Mouse (Mus musculus): ENCODE results near the gene Gm38431. TPM values are rescaled to one million over a fixed set of nuclear protein-coding genes. Genes with fewer than 3 reads are reported as not detected.

Gene Gm38431
- polyA plus RNA-seq, 1 experiment from 2014 or later: 0.91 TPM

DNA sequence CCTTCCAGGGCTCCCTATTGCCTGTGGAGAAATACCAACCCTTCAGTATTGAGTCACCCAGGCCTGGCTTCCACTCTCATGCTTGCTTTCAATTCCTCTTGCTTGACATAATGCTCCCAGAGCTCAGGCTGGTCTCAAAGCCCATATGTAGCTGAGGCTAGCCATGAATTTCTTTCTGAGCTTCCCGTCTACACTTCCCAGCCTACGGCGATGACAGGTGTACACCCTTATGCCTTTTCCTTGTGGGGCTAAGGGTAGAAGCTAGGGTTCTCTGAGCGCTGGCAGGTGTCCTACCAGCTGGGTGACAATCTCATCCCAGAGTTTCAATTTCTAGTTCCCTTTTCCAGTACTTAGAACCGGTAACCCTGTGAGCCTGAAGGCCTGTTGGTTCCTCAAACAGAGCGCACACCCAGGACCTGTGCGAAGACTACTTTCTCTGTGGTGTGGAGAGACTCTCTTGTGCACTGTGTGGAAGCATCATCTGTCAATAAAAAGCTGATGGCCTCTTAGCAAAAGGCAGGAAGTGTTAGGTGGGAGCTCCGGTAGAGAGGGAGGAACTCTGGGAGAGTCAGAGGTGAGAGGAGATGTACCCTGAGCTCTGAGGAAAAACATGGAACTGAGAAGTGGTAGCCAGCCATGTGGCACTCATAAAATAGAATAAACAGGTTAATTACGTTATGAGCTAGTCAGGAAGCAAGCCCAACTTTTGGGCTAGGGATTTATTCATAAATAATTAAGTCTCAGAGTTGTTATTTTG is 33.9 kb upstream of the Gm38431 start:
- 85% methylated on average over 9 of the region's 9 CpGs for WGBS
- 0 out of 2 replicates have a peak, but pooled peaks cover 3% of the 10 kb centered on the region for H3K4me1 ChIP-seq (replicated peaks; ENCODE audit: insufficient read depth, low read length)
- no peak for DNase-seq (ENCODE audit: low spot score)
- H3K27ac ChIP-seq: no peak overlapping the region
- H3K9me3 ChIP-seq (replicated peaks; ENCODE audit: low read length): no peaks in the 10 kb centered on the region
- no peak overlapping the region for H3K4me3 ChIP-seq (replicated peaks; ENCODE audit: low read depth, low read length)
- no peak for TF ChIP-seq CTCF (IDR thresholded peaks at IDR 0.05; ENCODE audit: low read depth)
- no peak overlapping the region for H3K4me2 ChIP-seq (ENCODE audit: low read length)
- H3K36me3 ChIP-seq (ENCODE audit: insufficient read depth, low read length): peaks cover 33% of the 10 kb centered on the region
- no peak overlapping the region for H3K9ac ChIP-seq (ENCODE audit: low read depth, low read length)
- no peaks in the 10 kb centered on the region for H3K27me3 ChIP-seq (ENCODE audit: insufficient read depth, low read length)
- ATAC-seq (replicated peaks; ENCODE audit: low FRiP score, low read depth): no peak

GRCm38 (mm10) chr9:21124837-21125236 is 33.0 kb upstream of the Gm38431 start:
- no peak overlapping the region for H3K27ac ChIP-seq
- H3K36me3 ChIP-seq (ENCODE audit: insufficient read depth, low read length): peaks cover 37% of the 10 kb centered on the region
- ATAC-seq (replicated peaks; ENCODE audit: low FRiP score, low read depth) (no peak), DNase-seq (ENCODE audit: low spot score) (no peak)
- no peaks in the 10 kb centered on the region for H3K9me3 ChIP-seq (replicated peaks; ENCODE audit: low read length)
- no peak overlapping the region for H3K4me3 ChIP-seq (replicated peaks; ENCODE audit: low read depth, low read length)
- H3K4me2 ChIP-seq (ENCODE audit: low read length): no peak overlapping the region
- no peak for TF ChIP-seq CTCF (IDR thresholded peaks at IDR 0.05; ENCODE audit: low read depth)
- no peak overlapping the region for H3K9ac ChIP-seq (ENCODE audit: low read depth, low read length)
- H3K27me3 ChIP-seq (ENCODE audit: insufficient read depth, low read length): no peaks in the 10 kb centered on the region
- no peaks in the 10 kb centered on the region for H3K4me1 ChIP-seq (replicated peaks; ENCODE audit: insufficient read depth, low read length)
- 80% methylated on average over 5 of the region's 5 CpGs for WGBS

GRCm38 (mm10) chr9:21121483-21121882 is 29.7 kb upstream of the Gm38431 start:
- Histone ChIP-seq H3K36me3 (ENCODE audit: insufficient read depth, low read length) (peaks cover 31% of the 10 kb centered on the region), H3K9me3 (replicated peaks; ENCODE audit: low read length) (no peaks in the 10 kb centered on the region), H3K27me3 (ENCODE audit: insufficient read depth, low read length) (no peaks in the 10 kb centered on the region), H3K9ac (ENCODE audit: low read depth, low read length) (no peak overlapping the region), H3K4me2 (ENCODE audit: low read length) (no peak overlapping the region), H3K4me1 (replicated peaks; ENCODE audit: insufficient read depth, low read length) (no peaks in the 10 kb centered on the region), H3K4me3 (replicated peaks; ENCODE audit: low read depth, low read length) (no peak overlapping the region), H3K27ac (no peak overlapping the region)
- no peak for TF ChIP-seq CTCF (IDR thresholded peaks at IDR 0.05; ENCODE audit: low read depth)
- WGBS: 95% methylated on average over 16 of the region's 16 CpGs
- ATAC-seq (replicated peaks; ENCODE audit: low FRiP score, low read depth) (no peak), DNase-seq (ENCODE audit: low spot score) (no peak)

- Histone ChIP-seq H3K27me3 (ENCODE audit: insufficient read depth, low read length) (no peaks in the 10 kb centered on the region), H3K4me1 (replicated peaks; ENCODE audit: insufficient read depth, low read length) (no peaks in the 10 kb centered on the region), H3K4me3 (replicated peaks; ENCODE audit: low read depth, low read length) (no peak overlapping the region), H3K27ac (no peak overlapping the region), H3K36me3 (ENCODE audit: insufficient read depth, low read length) (0 out of 2 replicates have a peak, but pooled peaks cover 15% of the 10 kb centered on the region), H3K9me3 (replicated peaks; ENCODE audit: low read length) (no peaks in the 10 kb centered on the region), H3K9ac (ENCODE audit: low read depth, low read length) (no peak overlapping the region), H3K4me2 (ENCODE audit: low read length) (no peak overlapping the region)
- TF ChIP-seq CTCF (IDR thresholded peaks at IDR 0.05; ENCODE audit: low read depth): no peak
- ATAC-seq (replicated peaks; ENCODE audit: low FRiP score, low read depth) (no peak), DNase-seq (ENCODE audit: low spot score) (no peak)
- 71% methylated on average over 6 of the region's 6 CpGs for WGBS
Observed at GRCm38 (mm10) chr9:21117073-21117472, 25.3 kb upstream of the Gm38431 start.

- WGBS: 93% methylated on average over 8 of the region's 8 CpGs
- Histone ChIP-seq H3K4me3 (replicated peaks; ENCODE audit: low read depth, low read length) (no peak overlapping the region), H3K4me1 (replicated peaks; ENCODE audit: insufficient read depth, low read length) (no peaks in the 10 kb centered on the region), H3K36me3 (ENCODE audit: insufficient read depth, low read length) (0 out of 2 replicates have a peak, but pooled peaks cover 1% of the 10 kb centered on the region), H3K27me3 (ENCODE audit: insufficient read depth, low read length) (no peaks in the 10 kb centered on the region), H3K9ac (ENCODE audit: low read depth, low read length) (no peak overlapping the region), H3K4me2 (ENCODE audit: low read length) (no peak overlapping the region), H3K27ac (no peak overlapping the region), H3K9me3 (replicated peaks; ENCODE audit: low read length) (no peaks in the 10 kb centered on the region)
- no peak for TF ChIP-seq CTCF (IDR thresholded peaks at IDR 0.05; ENCODE audit: low read depth)
- DNase-seq (ENCODE audit: low spot score): no peak
- ATAC-seq (replicated peaks; ENCODE audit: low FRiP score, low read depth): no peak
Observed at GRCm38 (mm10) chr9:21115105-21115504, 23.3 kb upstream of the Gm38431 start.

DNA sequence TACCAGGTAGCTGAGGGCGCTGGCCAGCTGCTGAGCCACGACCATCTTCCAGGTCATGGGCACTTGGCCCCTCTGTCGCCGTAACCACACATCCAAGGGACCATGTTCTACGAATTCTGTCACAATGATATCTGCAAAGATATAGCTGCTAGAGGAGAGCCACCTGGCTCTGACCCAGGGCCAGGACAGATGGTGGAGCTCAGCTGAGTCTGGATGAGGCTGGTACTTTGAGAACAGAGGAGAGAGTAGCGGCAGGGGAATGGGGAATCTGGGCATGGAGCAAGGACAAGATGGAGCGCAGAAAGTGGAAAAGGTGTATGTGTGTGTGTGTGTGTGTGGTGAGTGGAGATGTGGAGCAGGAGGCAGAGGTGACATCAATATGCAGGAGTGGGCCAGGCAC is 22.4 kb upstream of the Gm38431 start:
- TF ChIP-seq CTCF (IDR thresholded peaks at IDR 0.05; ENCODE audit: low read depth): no peak
- Histone ChIP-seq H3K27ac (no peak overlapping the region), H3K36me3 (ENCODE audit: insufficient read depth, low read length) (no peaks in the 10 kb centered on the region), H3K4me2 (ENCODE audit: low read length) (no peak overlapping the region), H3K4me1 (replicated peaks; ENCODE audit: insufficient read depth, low read length) (no peaks in the 10 kb centered on the region), H3K27me3 (ENCODE audit: insufficient read depth, low read length) (no peaks in the 10 kb centered on the region), H3K4me3 (replicated peaks; ENCODE audit: low read depth, low read length) (no peak overlapping the region), H3K9ac (ENCODE audit: low read depth, low read length) (no peak overlapping the region), H3K9me3 (replicated peaks; ENCODE audit: low read length) (no peaks in the 10 kb centered on the region)
- 84% methylated on average over 7 of the region's 7 CpGs for WGBS
- ATAC-seq (replicated peaks; ENCODE audit: low FRiP score, low read depth) (no peak), DNase-seq (ENCODE audit: low spot score) (no peak)
